Mouse (Mus musculus): Measurements from ENCODE around the gene Exoc4.

The Exoc4 gene

DNA sequence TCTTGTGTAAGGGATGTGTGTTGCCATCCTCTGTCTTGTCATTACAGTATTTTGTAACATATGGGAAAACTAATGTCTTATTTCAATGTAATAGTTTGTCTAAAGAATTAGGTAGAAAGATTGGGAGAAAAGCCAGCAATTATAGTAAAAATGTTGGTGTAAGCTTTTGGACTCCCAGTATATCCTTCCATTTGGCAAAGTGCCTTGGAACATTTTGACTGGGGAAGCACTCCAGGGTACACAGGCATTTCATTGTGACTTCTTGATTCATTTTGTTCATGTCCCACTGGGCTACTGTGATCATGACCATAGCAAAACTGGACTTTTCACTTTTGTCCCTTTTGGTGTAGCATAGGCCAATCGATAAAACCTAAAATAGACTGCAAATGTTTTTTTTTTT, 61.6 kb downstream of the Exoc4 start:
- DNase-seq (ENCODE audit: low spot score): no peak

DNA sequence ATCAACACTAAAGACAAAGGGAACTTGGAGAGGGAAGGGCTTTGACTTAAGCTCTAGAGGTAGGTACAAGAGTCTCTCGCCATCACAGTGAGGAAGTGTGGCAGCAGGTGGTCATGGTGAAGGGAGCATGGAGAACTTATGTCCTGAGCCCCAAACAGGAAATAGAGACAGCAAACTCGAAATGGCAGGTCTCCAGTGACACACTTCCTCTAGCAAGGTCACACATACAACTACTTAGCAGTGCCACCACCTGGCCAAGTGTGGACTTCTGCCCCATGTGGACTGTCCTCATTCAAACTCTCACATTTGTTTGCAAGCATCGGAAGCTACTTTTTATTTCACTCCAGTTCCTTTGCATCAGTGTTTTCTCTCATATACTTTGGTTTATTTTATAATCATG, 74.0 kb downstream of the Exoc4 start:
- no peak for DNase-seq (ENCODE audit: low spot score)

DNA sequence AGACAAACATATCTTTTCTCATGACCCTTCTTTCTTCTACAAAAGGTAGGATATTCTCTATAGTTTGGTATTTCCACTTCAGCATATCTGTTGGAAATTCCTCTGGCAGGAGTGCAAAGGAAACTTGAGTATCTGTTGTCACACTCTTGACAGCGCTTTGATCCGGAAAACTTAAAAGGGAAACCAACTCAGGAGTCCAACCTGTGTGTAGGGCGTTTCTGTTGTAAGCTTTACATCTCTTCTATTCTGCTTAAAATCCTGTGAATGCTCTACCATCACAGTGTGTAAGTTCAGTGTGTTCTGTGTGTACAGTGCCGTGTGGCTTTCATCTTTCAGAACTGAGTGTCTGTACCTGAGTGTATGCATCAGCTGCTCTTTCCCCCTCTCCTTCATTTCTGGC, 74.5 kb downstream of the Exoc4 start:
- DNase-seq (ENCODE audit: low spot score): no peak

DNA sequence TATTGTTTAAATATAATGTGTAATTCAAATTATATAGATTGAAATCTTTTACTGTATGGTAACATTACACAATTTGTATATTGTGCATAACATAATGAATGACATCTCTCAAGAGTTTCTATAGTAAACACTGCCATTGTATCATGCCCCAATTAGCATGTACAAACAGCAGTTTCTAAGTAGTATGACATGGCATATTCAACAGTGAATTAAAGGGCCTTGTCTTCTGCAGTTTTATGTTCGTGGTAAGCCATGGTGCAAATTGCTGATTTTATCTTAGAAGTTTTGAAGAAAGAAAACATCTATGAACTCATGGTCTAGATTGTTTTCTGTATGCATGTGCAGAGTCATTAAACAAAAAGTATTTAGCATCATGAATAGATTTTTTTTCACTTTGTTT, 79.4 kb downstream of the Exoc4 start:
- DNase-seq (ENCODE audit: low spot score): no peak

DNA sequence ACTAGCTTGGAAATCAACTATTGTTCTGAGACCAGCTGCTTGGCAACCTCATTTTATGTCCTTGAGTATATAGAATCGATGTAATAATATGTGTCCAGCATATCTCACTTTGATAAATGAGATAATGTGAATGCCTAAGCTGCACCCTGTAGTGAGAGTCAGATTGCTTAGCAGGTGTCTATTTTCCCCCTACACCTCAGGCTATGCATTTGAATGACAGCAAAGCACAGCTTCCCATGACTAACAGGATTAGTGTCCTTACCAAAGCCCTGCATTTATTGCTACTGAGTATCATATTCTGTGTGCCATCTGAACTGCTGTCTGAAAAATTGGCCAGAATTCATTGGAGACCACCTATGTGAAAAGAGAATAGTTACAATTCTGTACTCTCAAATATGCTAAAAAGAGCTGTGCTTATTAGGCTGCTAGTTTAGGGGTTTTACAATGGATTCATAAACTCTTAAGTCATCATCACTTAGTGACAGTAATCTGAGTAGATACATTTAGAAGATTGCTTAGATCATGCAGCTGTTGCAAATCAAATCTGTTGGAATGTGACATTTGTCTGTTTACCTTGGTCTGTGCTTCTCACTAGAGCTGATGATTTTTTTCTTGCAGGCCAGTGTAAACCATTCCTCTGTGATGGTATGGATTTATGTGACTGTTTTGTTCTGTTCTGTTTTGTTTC, 98.3 kb downstream of the Exoc4 start:
- DNase-seq (ENCODE audit: low spot score): no peak

DNA sequence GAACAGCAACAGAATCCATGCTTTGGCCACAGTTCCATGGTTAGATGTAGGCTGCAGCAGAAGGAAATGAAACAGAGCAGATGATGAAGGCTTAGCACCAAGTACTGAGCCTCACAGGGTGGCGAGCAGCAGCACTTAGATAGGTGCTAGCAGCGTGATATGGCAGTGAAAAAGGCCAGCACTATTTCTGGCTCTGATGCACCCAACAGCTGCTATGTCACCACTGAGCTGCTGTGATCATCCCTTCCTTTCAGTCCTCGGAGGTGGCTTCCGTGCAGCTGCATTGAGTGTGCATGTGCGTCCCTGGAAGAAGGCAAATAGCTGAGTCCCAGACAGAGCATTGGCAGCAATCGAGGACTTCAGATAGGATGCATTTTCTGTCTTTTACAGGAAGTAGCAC, 112.7 kb downstream of the Exoc4 start:
- DNase-seq (ENCODE audit: low spot score): no peak

DNA sequence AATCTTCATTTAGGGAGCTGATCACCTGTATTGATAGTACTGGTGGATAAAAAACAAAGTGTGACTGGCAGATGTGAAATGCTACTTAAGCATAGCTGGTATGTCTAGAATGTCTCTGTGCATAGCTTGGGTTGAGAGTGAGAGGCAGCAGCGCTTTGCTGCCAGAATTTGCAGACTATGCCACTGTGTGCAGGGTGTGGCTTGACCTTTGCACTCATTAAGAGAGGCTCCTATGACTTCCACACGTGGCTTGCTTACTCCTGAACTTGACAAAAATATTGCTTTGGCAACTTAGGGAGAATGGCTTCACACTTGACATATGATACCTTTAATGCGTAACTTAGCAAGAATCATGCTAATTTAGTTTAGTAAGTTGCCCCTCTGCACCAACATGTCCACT, 131.6 kb downstream of the Exoc4 start:
- no peak for DNase-seq (ENCODE audit: low spot score)

DNA sequence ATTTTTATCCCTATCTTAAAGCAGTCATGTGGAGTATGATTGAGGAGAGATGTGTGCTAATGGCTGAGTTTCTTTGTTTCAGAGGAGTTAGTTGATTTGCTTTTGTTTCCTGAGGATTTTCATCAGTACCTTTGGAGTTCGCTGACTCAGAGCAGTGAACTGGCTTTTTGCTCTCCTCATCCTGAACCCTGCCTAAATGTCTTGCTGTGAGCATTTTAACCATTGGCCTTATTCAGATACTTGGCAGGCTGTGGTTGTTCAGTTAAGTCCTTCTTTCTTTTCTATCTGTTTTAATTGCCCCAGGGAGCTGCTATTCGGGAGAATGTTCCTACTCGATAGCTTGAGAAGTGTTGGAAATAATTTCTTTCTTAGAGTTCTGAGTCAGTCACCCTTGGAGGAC, 133.3 kb downstream of the Exoc4 start:
- DNase-seq (ENCODE audit: low spot score): no peak

DNA sequence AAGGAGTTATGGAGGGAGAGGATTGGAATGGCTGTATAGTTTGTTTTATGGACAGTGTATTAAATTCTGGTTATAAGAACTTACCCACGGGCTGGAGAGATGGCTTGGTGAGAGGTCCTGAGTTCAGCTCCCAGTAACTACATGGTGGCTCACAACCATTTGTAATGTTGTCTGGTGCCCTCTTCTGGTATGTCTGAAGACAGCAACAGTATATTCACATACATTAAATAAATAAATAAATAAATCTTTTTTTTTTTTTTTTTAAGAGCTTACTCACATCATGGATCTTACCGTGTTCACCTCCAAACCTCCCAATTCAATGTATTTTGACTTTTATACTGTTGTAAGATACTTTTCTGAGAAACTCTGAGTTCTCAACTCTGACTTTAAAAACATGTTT, 143.1 kb downstream of the Exoc4 start:
- no peak for DNase-seq (ENCODE audit: low spot score)

DNA sequence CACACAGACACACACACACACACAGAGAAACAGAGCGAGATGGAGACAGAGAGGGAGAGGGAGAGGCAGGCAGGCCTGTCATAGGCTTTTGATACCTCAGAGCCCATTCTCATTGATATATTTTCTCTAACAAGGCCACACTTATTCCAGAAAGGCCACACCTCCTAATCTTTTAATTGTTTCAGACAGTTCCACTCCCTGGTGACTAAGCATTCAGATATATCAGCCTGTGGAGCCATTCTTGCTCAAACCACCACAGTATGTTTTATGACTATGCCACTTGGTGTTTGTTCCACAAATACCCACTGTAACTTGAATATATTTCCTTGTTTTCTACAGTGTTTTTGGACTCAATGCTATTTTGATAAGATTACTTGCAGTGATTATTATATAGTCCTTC, 150.6 kb downstream of the Exoc4 start:
- no peak for DNase-seq (ENCODE audit: low spot score)

DNA sequence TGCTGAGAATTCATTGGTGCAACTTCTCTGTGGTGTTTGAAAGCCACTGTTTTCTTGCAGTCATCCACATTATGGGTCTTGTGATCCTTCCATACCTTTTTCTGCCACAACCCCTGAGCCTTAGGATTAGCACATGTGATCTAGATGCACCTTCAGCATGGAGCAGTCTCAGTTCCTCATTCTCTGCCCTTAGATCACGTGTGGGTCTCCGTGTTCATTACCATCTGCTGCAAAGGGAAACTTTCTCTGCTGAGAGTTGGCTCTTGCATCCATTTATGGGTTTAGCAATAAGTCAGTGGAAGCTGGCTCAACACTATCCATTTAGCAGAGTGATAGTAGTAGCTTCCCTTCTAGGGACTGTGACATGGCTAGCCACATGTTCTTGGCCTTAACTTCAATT, 152.3 kb downstream of the Exoc4 start:
- no peak for DNase-seq (ENCODE audit: low spot score)

DNA sequence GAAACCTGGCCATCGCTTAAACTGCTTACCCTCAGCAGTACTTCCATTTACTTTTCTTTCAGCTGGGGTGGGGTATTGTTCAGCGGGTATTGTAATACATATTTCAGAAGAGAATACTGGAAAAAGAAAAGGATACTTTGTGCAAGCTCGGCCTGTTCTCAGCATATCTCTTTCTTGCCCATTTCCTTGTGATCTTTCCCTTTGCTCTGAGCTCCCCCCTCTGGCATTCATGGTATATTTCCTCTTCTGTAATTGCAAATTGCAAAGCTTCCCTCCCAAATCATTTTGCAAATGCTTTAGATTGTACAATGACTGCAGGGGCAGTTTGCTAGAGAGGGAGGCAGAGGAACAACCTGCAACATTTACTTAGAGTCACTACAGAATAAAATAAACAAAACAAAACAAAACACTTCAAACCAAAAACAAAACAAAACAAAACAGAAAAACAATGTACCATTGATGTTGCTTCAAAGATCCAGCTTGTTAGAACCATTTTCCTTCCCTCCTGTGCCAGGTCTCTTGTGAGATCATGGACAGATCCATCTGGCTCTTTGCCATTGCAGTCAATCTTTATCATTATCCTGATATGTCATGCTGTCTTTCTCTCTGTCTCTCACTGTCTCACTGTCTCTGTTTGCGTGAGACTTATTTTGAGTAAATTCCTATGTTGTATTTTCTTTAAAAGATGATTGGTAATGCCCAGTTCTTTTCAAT, 156.8 kb downstream of the Exoc4 start:
- DNase-seq (ENCODE audit: low spot score): no peak

DNA sequence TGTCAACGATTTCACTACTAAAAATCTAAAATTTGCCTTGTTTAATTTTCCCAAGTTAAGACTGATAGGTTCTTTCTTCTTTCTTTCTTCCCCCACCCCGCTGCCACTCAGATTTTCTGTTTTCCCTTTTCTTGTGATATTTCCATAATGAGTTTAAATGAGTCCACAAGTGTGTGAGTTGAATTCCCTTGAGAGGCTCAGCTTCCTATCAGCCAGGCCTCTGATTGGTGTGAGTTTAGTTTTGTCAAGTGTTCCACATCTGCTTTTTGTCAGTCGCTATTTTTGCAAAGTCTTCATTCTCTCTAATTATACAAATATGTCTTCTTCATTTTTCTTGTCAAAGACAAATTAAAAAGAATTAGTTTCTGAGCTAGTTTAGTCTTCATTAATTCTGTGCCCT, 160.7 kb downstream of the Exoc4 start:
- DNase-seq (ENCODE audit: low spot score): no peak

DNA sequence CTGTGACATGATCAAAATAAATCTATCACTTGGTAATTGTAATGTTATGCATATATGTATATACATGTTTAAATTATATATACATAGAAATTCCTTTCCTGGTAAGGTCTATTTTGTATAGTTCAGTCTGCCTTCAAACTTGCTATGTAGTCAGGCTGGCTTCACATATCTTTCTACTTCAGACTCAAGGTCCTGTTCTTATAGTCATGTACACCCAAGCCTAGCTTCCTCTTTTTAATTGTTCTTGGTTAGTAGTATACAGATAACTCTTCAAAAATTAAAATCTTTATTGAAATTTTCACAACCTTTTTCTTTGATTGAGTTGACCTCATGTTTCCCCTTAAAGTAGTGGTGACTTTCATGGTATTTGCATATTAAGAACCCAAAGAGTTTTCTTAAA, 176.1 kb downstream of the Exoc4 start:
- no peak for DNase-seq (ENCODE audit: low spot score)

DNA sequence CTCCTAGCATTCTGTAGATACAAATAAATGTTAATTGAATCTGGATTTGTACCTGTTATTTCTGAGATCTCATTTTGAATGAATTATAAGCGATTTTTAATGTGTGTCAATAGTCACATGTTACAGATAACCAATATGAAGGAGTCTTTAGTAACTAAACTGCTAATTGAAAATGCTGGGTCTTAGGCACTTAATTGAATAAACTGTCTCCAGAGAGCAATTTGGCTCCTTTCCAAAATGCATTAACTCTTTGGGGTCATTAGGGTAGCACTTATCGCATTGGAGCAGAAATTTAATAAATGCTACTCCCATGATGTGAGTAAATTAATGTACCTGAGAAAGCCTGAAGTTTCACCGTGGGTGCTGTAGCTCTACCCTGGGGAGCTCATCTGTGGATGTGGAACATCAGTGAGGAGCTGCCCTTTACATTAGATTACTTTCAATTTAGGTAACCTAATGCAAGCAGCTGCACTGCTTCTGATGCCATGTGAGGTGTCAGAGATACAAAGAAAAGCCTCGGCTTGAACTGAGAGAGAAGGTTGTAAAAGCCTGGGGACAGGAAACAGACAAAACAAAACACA, 182.4 kb downstream of the Exoc4 start:
- no peak for DNase-seq (ENCODE audit: low spot score)

DNA sequence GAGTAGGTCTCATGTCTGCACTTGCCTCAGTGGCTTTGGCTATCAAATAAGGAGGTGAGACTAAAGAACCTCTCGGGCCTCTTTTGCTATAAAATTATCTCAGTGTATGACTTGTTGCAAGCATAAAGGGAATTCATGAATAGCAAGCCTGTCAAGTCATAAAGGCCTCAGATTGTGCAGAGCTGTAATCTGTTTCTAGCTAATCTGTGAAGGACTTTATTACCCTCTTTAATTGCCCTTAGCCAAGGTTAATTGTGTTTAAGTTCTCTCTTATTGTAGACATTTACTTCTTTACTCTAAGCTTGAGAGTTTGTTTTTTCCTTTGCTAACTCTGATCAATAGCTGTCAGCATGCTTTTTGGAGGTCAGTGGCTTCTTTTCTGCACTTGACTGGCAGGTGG, 191.6 kb downstream of the Exoc4 start:
- DNase-seq (ENCODE audit: low spot score): no peak

DNA sequence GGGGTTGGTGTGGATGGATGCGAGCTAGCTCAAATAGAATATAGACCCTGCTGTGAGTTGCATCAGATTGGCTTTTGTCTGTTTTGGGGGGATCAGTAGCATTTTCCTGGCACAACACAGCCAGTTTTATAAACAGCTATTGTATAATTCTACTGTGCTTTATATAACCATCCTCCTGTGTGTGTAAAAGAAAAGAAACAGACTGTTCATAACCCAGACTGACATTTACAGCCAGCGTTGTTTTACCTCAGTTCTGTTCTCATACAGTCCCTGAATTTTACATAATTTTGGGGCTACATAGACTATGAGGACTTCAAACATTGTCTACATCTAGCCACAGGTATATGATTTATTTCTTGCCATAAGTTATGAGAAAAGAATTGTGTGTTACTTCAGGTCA, 204.9 kb downstream of the Exoc4 start:
- DNase-seq (ENCODE audit: low spot score): no peak

DNA sequence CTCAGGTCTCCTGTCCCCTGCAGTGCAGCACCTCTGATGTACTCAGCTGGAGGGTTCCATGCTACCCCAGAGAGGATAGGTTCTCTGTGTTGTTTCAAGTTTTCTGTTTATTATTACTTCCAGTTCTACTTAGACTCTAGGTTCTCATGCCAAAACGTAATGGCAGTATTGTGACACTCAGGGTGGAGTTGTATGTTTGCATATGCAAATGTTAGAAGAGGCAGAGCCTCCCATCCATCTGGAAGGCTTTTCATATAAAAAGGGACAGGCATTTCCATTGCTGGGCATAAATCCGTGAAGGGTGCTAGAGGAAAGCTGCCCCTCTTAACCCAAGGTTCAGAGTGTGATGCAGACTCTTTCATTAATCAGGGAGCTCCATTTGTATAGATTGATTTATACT, 205.5 kb downstream of the Exoc4 start:
- DNase-seq (ENCODE audit: low spot score): no peak

DNA sequence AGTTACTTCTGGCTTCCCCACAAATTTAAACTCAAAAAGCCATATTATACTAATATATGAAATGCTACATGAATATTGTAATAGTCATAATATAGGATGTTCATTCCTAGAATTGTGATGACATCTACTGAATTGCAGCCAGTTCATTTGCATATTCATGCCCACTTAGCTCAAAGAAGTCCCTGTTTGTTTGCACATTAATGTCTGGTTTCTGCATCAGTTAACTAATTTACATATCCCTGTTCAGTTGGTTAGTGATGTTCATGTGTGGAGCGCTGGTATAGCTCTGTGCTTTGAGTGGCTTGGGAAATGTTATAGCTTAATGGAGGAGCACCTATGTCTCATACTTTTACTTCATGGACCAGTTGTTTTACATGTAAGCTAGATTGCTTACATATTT, 206.4 kb downstream of the Exoc4 start:
- no peak for DNase-seq (ENCODE audit: low spot score)

DNA sequence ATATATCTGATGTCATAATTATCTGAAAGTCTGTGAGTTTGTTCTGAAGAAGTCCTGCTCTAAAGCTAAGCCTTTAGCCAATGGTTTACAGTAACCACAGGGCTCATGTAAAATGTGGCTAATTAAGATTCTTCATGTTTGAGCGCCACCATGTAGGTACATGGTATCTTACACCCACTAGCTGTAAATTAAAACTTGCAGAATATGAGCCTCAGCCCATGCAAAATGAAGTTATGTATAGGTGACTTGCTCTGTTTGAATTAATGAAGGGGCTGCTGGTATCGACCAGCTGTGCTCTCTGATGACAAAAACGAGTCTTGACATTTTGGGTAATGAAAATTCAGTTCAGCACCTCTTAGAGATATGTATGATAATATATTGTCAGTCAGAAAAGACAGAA, 216.0 kb downstream of the Exoc4 start:
- DNase-seq (ENCODE audit: low spot score): no peak

DNA sequence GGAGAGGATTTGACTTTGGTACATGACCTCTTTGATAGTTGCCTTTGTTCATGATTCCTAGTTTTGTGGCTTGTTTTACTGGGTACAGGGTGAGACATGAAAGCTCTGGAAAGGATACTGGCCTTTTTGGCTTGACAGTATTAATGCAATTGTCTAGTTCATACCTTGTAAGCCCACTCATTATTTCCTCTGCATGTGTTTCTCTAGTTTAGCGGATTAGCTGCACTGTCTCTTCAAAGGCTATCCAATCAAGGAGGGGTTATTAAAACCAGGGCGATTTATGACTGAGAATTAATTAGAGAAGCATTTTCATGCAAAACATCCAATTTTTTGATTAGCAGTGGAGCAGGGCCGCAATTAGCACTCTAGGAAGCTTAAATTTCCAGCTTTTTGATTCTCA, 216.5 kb downstream of the Exoc4 start:
- DNase-seq (ENCODE audit: low spot score): no peak

DNA sequence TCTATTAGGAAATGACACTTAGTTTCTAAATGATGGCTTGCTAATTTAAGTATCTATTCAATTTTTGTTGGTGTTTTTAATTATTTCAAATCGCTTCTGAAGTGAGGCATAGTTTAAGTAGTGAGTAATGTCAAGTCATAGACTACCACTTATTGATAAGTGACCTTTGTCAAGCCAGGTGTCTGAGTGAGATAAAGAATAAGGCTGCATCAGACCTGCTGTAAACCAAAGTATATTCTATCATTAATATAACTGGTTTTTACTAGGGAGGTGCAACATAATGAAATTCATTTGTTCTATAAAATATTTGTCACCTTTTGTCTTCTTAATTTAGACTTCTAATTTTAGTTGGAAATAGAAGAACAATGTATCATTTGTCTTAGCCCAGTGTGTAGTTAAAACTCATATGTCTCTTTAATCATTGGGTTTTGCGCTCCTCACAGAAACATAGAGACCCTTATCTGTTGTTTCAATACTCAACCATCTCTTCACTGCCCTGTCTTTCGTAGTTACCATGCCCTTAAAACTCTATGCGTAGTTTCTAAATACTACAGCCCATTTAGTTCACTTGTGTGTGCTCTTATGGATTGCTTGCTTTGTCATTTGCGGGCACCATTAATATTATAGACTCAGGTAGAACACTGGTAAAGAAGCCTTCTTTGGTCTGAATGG, 217.4 kb downstream of the Exoc4 start:
- no peak for DNase-seq (ENCODE audit: low spot score)

DNA sequence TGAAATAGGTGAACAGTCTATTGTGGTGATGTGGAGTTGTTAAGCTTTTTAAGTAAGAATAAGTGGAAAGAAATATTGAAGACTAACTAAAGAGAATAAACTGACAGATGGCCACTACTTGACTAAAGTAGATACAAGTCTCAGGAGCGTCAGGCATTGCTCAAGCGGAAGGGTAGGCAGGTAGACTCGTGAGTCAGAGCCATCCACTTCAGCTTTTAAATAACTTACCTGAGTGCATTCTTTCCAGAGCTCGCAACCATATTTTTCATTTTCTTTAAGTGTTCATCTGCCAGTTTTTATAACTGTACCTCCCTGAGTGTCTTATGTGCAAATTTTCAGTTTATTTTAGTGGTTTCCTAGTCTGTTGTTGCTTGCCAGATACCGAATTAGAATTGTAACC, 219.6 kb downstream of the Exoc4 start:
- no peak for DNase-seq (ENCODE audit: low spot score)

Data from ovary, postnatal 36 days (tissue).